Mouse (Mus musculus) ovary, postnatal 14 days (tissue): ENCODE results near the gene Pef1.

Experiments used
- DNase-seq: peaks from one replicate; pipeline ENCODE4 v3.0.0; 2022; ENCODE audit warnings: low spot score

The Pef1 gene

GRCm38 (mm10) chr4:130102111-130102651, at the start of gene Pef1:
Pef1 (plus strand) TSS chr4:130102558.
- no peak for DNase-seq

- DNase-seq, result no peak
These were observed 49.2 kb upstream of the Pef1 start for GRCm38 (mm10) chr4:130053111-130053510.

GRCm38 (mm10) chr4:130054727-130055126, 47.6 kb upstream of the Pef1 start:
- DNase-seq, result no peak

- DNase-seq, result no peak
These were observed 47.0 kb upstream of the Pef1 start for GRCm38 (mm10) chr4:130055160-130056010.

DNA sequence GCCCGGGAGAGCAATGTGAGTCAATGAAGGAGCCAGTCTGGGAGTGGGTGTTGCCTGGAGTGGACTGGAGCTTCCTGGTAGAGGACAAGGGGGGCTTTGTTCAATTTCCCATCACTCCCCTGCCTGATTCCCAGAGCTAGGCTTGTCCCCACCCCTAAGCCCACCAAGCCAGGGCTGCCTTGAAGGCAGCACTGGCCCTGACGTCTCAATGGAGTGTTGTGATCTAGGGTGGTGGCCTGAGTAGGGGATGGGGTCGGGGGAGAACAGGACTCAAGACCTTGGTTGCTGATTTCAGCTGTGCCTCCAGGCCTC, 46.4 kb upstream of the Pef1 start:
- no peak for DNase-seq

- DNase-seq, result no peak
These were observed 45.9 kb upstream of the Pef1 start for GRCm38 (mm10) chr4:130056471-130056870.

- no peak for DNase-seq
These were observed 41.4 kb upstream of the Pef1 start for GRCm38 (mm10) chr4:130060937-130061336.

- DNase-seq, result no peak
These were observed 39.2 kb upstream of the Pef1 start for GRCm38 (mm10) chr4:130063191-130063590.

- DNase-seq, result no peak
These were observed 35.5 kb upstream of the Pef1 start for GRCm38 (mm10) chr4:130066816-130067215.

- DNase-seq, result no peak
These were observed 31.8 kb upstream of the Pef1 start for GRCm38 (mm10) chr4:130070523-130070922.

DNA sequence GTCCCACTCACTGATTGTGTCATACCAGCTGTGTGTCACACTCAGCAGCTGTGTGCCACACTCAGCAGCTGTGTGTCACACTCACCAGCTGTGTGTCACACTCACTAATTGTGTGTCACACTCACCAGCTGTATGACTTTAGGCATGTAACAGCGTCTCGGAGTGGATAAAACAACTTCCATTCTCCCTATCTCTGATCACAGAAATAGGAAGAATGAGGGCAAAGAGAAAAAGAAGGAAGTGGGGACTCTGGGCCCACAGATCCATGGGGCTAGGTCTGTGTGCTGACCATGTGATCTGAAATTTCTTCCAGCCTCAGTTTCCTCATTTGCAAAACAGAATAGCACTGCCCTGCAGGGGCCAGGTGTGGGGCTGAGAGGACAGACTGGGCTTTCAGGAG, 30.6 kb upstream of the Pef1 start:
- no peak for DNase-seq

- DNase-seq, result no peak
These were observed 29.0 kb upstream of the Pef1 start for GRCm38 (mm10) chr4:130073367-130073766.

GRCm38 (mm10) chr4:130074761-130075515, 27.4 kb upstream of the Pef1 start:
- no peak for DNase-seq

DNA sequence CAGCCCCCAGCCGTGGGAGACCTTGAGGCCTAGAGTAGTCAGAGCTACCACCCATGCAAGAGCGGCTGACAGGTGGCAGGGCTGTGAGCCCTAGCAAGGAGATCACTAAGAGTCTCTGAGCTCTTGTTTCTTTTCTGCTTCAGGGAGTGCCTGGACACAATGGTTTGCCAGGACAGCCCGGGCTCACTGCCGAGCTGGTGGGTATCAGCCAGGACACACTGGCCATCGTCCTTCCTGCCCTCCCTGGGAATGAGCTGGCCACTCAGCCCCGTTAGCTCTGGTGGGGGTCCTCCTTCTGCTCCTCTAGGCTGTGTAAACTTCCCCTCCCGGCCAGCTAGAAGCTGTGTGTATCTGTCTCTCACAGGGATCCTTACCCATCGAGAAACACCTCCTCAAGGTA, 25.5 kb upstream of the Pef1 start:
- no peak for DNase-seq

GRCm38 (mm10) chr4:130078816-130079485, 23.4 kb upstream of the Pef1 start:
- DNase-seq, result no peak

DNA sequence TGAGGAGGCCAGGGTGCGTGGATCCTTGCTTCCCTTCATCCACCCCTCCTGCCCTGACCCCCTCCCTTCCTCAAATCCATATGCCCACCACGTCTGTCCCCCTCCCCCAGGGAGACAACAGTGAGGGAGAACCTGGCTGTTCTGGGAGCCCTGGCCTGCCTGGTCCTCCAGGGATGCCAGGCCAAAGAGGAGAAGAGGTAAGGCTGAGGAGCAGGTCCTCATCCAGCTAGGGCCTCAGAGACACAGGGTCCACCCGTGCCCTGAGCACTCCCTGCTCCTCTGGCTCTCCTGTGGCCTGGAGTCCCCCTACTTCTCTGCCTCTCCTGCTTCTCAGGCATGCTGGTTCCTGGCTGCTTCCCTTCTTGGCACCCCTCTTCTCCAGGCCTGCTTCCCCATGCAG, 22.8 kb upstream of the Pef1 start:
- DNase-seq, result no peak

GRCm38 (mm10) chr4:130081345-130082190, 20.8 kb upstream of the Pef1 start:
- peak; percentile 51 for DNase-seq

- DNase-seq, result no peak
These were observed 20.1 kb upstream of the Pef1 start for GRCm38 (mm10) chr4:130082211-130082610.

DNA sequence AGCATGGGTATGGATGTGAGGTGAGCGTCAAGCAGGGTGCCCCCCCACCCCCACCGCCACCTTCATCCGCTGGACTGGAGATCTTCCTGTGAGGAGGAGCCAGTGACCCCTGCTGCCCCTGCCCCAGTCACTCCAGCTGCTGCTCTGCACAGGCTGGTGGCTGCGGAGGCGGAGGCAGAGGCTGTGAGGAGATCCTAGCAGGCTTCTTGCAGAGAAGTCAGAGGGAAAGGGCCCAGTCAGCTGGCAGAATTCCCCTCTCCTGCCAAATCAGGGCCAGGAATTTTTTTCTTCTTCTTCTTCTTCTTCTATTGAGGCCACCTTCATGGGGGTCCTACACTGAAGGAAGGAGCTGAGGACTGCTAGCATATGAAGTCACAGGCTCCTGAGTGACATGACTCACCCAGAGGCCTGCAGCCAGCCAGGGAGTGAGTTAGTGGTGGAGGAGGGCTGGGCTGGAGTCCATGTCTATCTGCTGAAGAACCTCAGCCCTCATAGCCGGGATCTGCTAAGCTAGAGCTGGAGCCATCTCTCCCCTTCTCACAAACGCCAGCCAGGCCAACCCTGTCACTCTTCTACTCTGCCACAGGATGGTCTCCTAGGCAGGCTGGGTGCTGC, 17.9 kb upstream of the Pef1 start:
- DNase-seq, result no peak

DNA sequence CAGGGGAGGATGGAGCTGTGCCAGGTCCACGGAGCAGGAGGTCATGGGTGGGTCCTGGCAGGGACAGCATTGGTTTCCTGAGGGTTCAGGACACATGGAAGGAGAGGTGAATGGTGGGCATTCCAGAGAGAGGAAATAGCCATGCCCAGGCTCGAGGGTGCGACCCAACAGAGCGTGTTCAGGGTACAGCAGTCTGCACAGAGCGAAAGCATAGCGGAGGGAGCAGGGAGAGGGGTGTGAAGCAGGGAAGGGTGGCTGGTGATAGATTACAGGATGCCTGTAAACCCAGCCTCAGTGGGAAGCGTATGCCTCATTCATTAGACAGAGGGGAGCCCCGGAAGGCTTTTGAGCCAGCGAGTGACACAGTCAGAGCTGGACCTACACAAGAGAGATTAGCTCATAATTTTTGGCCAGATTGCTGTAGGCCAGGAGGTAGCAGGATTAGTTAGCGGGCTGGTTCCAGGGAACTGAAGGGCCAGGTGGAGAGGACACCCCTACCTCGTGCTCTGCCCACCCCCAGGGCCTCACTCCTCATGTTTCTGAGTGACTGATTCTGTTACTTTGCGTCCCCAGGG, 17.0 kb upstream of the Pef1 start:
- no peak for DNase-seq

DNA sequence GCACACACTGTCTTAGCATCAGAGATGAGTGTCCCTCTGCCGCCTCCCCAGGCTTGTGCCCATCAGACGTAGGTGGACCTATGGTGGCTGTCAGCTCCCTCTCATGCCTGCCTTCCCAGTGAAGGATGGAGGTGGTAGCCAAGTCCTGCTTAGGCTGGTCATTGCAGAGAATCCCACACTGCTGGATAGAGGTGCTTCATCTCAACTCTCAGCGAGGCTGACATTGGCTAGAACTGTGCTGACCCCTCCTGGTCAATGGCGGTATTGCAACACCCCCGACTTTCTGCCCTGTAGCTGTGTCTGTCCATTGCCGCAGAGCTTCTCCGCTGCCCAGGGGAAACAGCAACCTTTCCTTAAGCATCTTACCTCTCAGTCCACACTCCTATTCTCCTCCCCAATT, 15.1 kb upstream of the Pef1 start:
- peak; percentile 97 for DNase-seq
